Mouse (Mus musculus) gastrocnemius, postnatal 14 days (tissue): ENCODE results near the gene Atp5j2. TPM values are rescaled to one million over a fixed set of nuclear protein-coding genes. Genes with fewer than 3 reads are reported as not detected.

ENCODE experiments used
- DNase-seq: peaks from one replicate; pipeline ENCODE4 v3.0.0; 2021; ENCODE audit warnings: mixed read lengths
- intact Hi-C: fragments of 180-260 bp; cut with DNase I; formaldehyde crosslinking; loops from one replicate; pipeline ENCODE4 v1.15.1; 2025; ENCODE audit warnings: low total_unique reads
- total RNA-seq, 2 experiments: library from RNA; stranded (reverse); gene quantifications; 2 replicates each; pipeline ENCODE4 v1.2.3; 2021

The Atp5j2 gene
- total RNA-seq, 2 experiments from 2014 or later, result 553 to 667 TPM

DNA sequence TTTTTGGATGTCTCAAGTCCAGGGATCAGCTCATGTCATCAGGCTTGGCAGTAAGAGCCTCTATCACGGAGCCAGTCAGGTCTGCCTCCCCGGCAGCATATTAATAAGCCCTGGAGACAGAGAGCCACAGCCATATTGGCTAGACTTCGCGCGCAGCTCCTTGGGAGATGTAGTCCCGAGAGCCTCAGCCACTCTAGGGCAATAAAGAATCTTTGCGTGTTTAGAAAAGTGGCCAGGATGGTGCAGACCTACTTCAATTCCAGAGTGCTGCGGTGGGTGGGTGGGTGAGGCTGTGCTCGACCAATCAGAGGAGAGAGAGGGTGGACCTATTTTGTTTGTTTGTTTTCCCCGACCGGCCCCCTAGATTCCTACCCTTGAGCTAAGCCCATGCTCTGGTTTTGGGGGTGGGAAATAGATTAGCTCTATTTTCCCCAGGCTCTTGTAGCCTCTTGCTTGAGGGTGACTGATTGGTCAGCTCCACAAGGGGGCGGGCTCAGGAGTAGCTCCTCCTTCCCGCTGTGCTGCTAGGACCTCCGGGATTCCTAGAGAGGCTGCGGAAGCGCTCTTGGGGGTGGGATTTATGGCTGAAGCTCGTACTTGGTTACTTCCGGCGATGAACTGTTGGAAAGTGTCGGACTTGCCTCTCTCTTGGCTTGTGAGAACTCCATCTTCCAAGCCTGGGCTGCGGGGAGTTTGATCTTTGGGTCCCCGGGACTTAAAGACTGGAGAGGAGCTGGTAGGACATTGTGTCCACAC, 12.3 kb upstream of the Atp5j2 start, which contains the start of gene Zkscan5:
Zkscan5 (plus strand) TSS at position 627 of the 756 bp plus-strand sequence.
- DNase-seq, result peak; percentile 98
- intact Hi-C loops, result no loop called here

DNA sequence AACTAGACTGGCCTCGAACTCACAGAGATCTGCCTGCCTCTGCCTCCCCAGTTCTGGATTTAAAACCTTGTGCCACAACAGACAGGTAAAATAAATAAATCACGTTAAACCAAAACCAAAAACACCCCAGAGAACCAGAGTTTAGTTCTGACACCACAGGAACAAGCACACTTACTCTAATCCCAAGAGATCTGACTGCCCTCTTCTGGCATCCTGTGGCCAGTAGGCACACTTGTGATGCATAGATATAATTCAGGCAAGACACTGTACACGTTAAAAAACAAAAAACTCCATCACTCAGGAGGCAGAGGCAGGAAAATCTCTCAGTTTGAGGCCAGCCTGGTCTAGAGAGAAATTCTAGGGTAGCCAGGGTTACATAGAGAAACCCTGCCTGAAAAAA, 10.6 kb upstream of the Atp5j2 start:
- DNase-seq, result no peak
- intact Hi-C loops, result no loop called here

- peak; percentile 73 for DNase-seq
- intact Hi-C loops, result no loop called here
Observed at GRCm38 (mm10) chr5:145201321-145201991, 9.6 kb upstream of the Atp5j2 start, which contains the start of gene Zkscan14. TSS of gene Zkscan14 (minus strand) at chr5:145201868.

GRCm38 (mm10) chr5:145200387-145200786, 8.5 kb upstream of the Atp5j2 start:
- DNase-seq, result no peak
- intact Hi-C loops, result no loop called here

GRCm38 (mm10) chr5:145190875-145191798, 725 bp downstream of the Atp5j2 start:
- DNase-seq, result peak; percentile 92
- intact Hi-C loops, result no loop called here

DNA sequence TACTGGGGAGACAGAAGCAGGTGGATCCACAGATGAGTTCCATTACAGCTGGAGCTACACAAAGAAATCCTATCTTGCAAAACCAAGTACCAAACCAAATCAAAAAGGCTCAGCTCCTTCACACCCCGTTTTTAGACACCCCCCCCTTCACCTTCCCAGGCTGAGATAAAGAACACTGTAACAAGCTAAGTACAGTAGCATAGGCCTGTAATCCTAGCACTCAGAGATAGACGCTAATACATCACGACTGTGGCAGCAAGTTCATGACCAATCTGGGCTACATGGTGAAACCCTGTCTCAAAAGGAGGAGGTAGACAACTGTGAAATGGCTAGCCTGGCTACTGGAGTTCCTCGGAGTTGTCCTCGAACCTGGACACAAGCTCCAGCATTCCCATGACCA, 1.5 kb downstream of the Atp5j2 start:
- no peak for DNase-seq
- intact Hi-C loops, result no loop called here

DNA sequence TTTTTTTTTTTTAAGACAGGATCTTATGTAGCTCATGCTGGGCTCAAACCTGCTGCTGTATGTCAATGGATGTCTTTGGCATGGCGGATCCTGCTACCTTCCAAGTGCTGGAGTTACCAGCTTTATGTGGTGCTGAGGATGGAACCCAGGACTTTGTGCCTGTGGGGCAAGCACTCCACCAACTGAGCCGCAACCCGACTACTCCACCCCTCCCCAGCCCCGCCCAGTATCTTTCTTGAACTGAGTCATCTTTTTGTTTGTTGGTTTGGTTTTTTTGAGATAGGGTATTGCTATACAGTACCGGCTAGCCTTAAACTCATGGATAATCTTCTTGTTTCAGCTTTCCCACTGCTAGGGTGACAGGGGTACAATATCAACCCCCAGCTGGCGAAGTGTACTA, 2.4 kb downstream of the Atp5j2 start:
- intact Hi-C loops, result no loop called here

DNA sequence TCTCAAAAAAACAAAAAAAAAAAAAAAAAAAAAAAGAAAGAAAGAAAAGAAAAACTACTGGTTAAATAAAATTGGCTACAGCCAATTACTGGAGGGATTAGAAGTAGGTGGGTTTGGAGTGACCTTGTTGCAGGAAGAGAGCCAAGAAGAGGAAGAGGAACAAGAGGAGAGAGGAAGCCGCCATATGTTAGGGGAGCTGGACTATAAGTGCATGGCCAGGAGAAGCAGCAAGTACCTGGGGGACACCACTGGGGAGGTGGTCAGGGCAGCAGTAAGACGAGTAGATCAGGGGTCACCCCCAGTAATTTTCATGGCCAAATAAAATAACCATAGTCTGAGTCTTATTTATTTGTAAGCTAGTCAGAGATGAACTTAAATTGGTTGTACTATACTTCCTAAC, 6.6 kb downstream of the Atp5j2 start:
- intact Hi-C loops, result no loop called here
- DNase-seq, result no peak

More for the DNA sequence above, 2.4 kb downstream of the Atp5j2 start:
- no peak for DNase-seq

DNA sequence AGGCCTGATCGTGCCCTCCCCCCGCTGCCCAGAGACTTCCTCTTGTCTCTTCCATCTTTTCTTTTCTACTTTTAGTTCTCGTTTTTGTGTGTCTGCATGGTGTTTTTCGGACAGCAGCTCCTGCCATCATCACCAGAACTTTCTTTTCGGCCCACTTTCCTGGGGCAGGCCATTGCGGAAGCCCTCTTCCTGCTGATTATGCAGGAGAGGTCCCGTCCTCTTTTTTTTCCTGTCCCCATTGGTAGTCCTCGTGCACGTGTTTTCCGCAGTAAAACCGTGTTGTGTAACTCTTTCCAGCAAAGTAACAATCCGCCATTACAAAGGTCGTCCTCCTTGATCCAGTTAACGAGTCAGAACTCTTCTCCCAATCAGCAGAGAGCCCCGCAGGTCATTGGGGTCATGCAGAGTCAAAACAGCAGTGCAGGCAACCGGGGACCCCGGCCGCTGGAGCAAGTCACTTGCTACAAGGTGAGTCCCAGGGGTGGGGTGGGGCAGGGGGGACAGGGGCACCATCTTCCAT, 13.3 kb downstream of the Atp5j2 start:
- intact Hi-C loops, result no loop called here
- DNase-seq, result no peak

- DNase-seq, result no peak
Observed at GRCm38 (mm10) chr5:145167306-145167661, 24.6 kb downstream of the Atp5j2 start.

GRCm38 (mm10) chr5:145166536-145167305, 25.1 kb downstream of the Atp5j2 start, which contains the start of the genes Ptcd1 and Cpsf4:
TSS of gene Ptcd1 (minus strand) at chr5:145167108.
TSS of gene Cpsf4 (plus strand) at chr5:145167213.
- DNase-seq, result peak; percentile 99
- intact Hi-C loops, result no loop called here

More at GRCm38 (mm10) chr5:145167306-145167661, 24.6 kb downstream of the Atp5j2 start:
- intact Hi-C loops, result no loop called here

DNA sequence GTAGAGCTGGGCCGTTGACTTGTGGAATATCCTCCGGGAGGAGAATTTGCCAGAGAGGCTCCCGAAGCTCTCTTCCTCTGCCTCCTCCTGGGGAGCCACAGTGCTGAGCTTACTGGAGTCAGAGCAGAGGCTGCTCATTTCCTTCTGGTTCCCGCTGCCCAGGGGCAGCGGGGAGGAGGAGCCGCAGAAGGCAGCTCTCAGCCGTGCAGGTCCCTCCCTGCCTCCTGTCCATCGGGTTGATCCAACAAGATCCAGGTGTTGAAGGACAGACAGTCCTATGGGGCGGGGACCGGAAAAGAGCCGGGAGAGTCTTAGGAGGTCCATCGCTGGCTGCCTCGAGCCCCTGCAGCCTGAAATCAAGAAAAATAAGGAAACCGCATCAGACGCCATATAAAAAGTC, 26.7 kb downstream of the Atp5j2 start:
- no peak for DNase-seq
- intact Hi-C loops, result no loop called here

DNA sequence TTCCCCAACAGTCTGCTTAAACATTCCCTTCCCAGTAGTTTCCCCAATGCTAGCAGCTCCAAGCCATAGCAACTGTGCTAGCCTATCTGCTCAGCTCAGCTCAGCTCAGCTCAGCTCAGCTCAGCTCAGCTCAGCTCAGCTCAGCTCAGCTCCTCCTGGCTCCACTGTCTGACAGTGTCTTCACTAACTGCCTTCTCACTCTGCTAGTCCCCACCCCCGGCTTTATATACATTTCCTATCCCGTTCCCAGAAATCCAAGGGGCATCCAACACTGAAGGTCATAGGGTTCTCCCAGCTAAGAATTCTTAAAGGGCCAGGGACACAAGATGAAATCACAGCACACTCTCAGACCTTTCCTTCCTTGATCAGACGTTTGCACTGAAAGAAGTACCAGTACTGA, 27.2 kb downstream of the Atp5j2 start:
- intact Hi-C loops, result no loop called here
- DNase-seq, result no peak

GRCm38 (mm10) chr5:145161361-145161760, 30.5 kb downstream of the Atp5j2 start:
- no peak for DNase-seq
- intact Hi-C loops, result no loop called here

GRCm38 (mm10) chr5:145152690-145153089, 39.2 kb downstream of the Atp5j2 start:
- no peak for DNase-seq
- intact Hi-C loops, result no loop called here

- no peak for DNase-seq
- intact Hi-C loops, result no loop called here
Observed at GRCm38 (mm10) chr5:145149294-145149693, 42.6 kb downstream of the Atp5j2 start.

DNA sequence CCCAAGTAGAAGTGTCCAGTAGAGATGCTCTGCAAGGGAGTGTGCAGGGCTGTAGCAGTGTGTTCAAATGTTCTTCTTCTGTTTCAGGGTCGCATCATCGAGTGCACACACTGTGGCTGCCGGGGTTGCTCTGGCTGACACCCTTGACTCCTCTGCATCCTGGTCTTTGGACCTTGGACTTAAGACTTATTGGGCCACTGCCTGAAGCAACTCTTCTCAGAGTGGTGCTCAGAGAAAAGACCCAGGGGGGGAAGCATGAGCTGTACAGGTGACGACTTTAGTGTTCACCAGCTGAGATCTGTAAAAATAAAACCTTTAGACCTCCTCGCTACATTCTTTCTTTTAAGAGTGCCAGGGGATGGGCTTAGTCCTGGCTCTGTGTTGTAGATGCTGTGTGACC, 44.1 kb downstream of the Atp5j2 start:
- intact Hi-C loops, result no loop called here
- DNase-seq, result no peak

DNA sequence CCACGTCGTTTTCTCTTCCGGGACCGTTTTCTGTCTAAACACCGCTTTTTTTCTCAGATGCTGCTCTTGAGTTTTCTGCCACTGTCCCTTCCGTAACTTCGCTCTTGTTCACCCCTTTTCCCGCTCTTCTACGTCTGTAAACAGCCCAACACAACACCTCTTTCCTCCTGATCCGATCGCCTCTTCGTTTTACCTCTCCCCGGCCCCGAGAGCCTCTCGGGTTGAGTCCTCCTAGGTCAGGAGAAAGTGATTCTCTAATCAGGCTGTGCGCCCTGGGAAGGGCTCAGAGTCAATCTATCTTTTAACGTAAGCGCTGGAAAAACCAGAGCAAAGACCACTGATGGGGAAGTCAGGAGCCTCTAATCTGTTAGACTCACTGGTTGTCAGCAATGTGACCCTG, 51.3 kb downstream of the Atp5j2 start:
- intact Hi-C loops, result no loop called here
- DNase-seq, result no peak
